9 mouse cellular contexts compared by ENCODE assay signal in the genomic region with DNA sequence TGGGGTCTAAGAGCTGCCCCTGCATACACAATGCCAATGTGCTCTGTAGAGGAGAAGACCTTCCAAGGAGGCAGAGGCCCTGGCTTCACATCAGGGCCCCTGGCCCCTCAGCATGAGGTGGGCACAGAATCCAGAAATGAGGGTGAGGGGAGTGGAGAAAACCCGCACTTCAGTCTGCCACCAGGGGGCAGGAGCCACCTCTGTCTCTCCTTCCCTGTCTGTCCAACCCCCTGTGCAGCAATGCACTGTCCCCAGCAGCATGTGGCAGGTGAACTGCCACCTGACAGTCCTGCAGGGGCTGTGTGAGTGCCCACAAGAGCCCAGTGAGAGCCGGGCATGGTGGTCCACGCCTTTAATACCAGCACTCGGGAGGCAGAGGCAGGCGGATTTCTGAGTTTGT. TPM values are rescaled to one million over a fixed set of nuclear protein-coding genes. Genes with fewer than 3 reads are reported as not detected.
DNase-seq lines count a peak whose midpoint lies in the region; ATAC-seq and TF ChIP-seq lines count a peak whose summit lies in the region.
"Had no signal": no experiment of that assay in that cellular context is flagged by ENCODE, and none has a peak within 500 bp of the region (broad histone marks: within the 10 kb centered on the region; RNA-seq: fewer than 3 reads in every experiment).

No protein-coding gene starts in this region.

- H3K4me1 ChIP-seq in hindbrain, embryonic 11.5 days (replicated peaks; ENCODE audit: control insufficient read depth, insufficient read depth, low read length) = no peaks in the 10 kb centered on the region
- H3K4me1 ChIP-seq in hindbrain, embryonic 13.5 days (replicated peaks) = no peaks in the 10 kb centered on the region
- 0 out of 2 replicates have a peak, but pooled peaks cover 2% of the 10 kb centered on the region for H3K4me1 ChIP-seq in testis, adult 2 months (ENCODE audit: control insufficient read depth, insufficient read depth, low read length)

- TF ChIP-seq CTCF in testis, adult 2 months (IDR thresholded peaks at IDR 0.05; ENCODE audit: control insufficient read depth, insufficient read depth, insufficient replicate concordance, low read depth, low read length) = peak; percentile 37; the same call in 1 of the 2 replicates

- 70% methylated on average over 5 of the region's 5 CpGs for WGBS in hindbrain, embryonic 11.5 days
- 68% methylated on average over 5 of the region's 5 CpGs for WGBS in hindbrain, embryonic 13.5 days

- no peak overlapping the region for H3K9ac ChIP-seq in hindbrain, embryonic 11.5 days (ENCODE audit: low read depth, low read length)
- H3K9ac ChIP-seq in hindbrain, embryonic 13.5 days = no peak overlapping the region

- H3K4me3 ChIP-seq in hindbrain, embryonic 11.5 days (ENCODE audit: low read depth, low read length) = no peak overlapping the region
- no peak overlapping the region for H3K4me3 ChIP-seq in hindbrain, embryonic 13.5 days
- H3K4me3 ChIP-seq in testis, adult 2 months (ENCODE audit: control insufficient read depth, low read depth, low read length) = no peak overlapping the region
- H3K4me3 ChIP-seq: erythroblast, embryonic 14.5 days had no signal

- H3K27ac ChIP-seq in hindbrain, embryonic 11.5 days (ENCODE audit: low read depth, low read length) = no peak overlapping the region
- no peak overlapping the region for H3K27ac ChIP-seq in hindbrain, embryonic 13.5 days
- no peak overlapping the region for H3K27ac ChIP-seq in testis, adult 2 months (ENCODE audit: control insufficient read depth, insufficient read depth, low read depth, low read length)

- no peak for TF ChIP-seq POLR2A in testis, adult 2 months (IDR thresholded peaks at IDR 0.05; ENCODE audit: control insufficient read depth, low read depth, low read length)

- no peaks in the 10 kb centered on the region for H3K9me3 ChIP-seq in hindbrain, embryonic 11.5 days (ENCODE audit: control insufficient read depth, low read length)
- no peaks in the 10 kb centered on the region for H3K9me3 ChIP-seq in hindbrain, embryonic 13.5 days

- no peak for ATAC-seq in hindbrain, embryonic 11.5 days (ENCODE audit: low FRiP score)
- ATAC-seq in hindbrain, embryonic 13.5 days (ENCODE audit: low FRiP score) = no peak

- no peaks in the 10 kb centered on the region for H3K27me3 ChIP-seq in hindbrain, embryonic 11.5 days (ENCODE audit: control insufficient read depth, insufficient read depth, low read length)
- no peaks in the 10 kb centered on the region for H3K27me3 ChIP-seq in hindbrain, embryonic 13.5 days
- no peaks in the 10 kb centered on the region for H3K27me3 ChIP-seq in testis, adult 2 months (ENCODE audit: control insufficient read depth, insufficient read depth, low read length)

- peak; percentile 52 for DNase-seq in hindbrain, embryonic 11.5 days (ENCODE audit: low spot score)
- no peak for DNase-seq in testis, postnatal 14 days (ENCODE audit: low spot score)
- DNase-seq in lung, postnatal 36 days = peak; percentile 36
- no peak for DNase-seq in adrenal gland, postnatal 4 days (ENCODE audit: low spot score in 2 of 2)
- no peak for DNase-seq in frontal cortex, adult 2 months (ENCODE audit: extremely low spot score in 1 of 2, low spot score in 1 of 2)
- DNase-seq in cerebellum, adult 11 months = no peak

- no peaks in the 10 kb centered on the region for H3K36me3 ChIP-seq in hindbrain, embryonic 11.5 days (ENCODE audit: control insufficient read depth, insufficient read depth, low read length)
- peaks cover 34% of the 10 kb centered on the region for H3K36me3 ChIP-seq in hindbrain, embryonic 13.5 days
- no peaks in the 10 kb centered on the region for H3K36me3 ChIP-seq in testis, adult 2 months (ENCODE audit: control insufficient read depth, insufficient read depth, low read length)

- no peak overlapping the region for H3K4me2 ChIP-seq in hindbrain, embryonic 11.5 days (replicated peaks; ENCODE audit: low read depth, low read length)
- H3K4me2 ChIP-seq in hindbrain, embryonic 13.5 days = no peak overlapping the region

RNA-seq across cellular contexts. Expression of gene Cstb, which starts 14.1 kb away (rescaled TPM):
- polyA plus RNA-seq in hindbrain, embryonic 11.5 days (2014; fragmentation: Nextera tagmentation; extraction: Ambion mirVana) = 115 and 117 TPM in 2 replicates
- 93.9 and 105 TPM in 2 replicates for polyA plus RNA-seq in hindbrain, embryonic 13.5 days (2015; fragmentation: Nextera tagmentation; extraction: Ambion mirVana)
- 17.6 and 20.3 TPM in 2 replicates for polyA plus RNA-seq in testis, adult 2 months (2012; rRNA removed)
- 100 to 1,000 TPM; 171 to 196 TPM for total RNA-seq in adrenal gland, postnatal 4 days (2021)
- 69.5 and 75.2 TPM in 2 replicates for polyA plus RNA-seq in frontal cortex, adult 2 months (2012; rRNA removed)

RNA-seq across cellular contexts. Expression of gene Pdxk, which starts 25.2 kb away (rescaled TPM):
- polyA plus RNA-seq in hindbrain, embryonic 11.5 days (2014; fragmentation: Nextera tagmentation; extraction: Ambion mirVana) = 6.8 TPM in 2 replicates
- 19.2 and 20.1 TPM in 2 replicates for polyA plus RNA-seq in hindbrain, embryonic 13.5 days (2015; fragmentation: Nextera tagmentation; extraction: Ambion mirVana)
- 3.9 and 4.1 TPM in 2 replicates for polyA plus RNA-seq in testis, adult 2 months (2012; rRNA removed)
- total RNA-seq in adrenal gland, postnatal 4 days (2021) = 10 to 100 TPM; 20.4 to 20.8 TPM
- polyA plus RNA-seq in frontal cortex, adult 2 months (2012; rRNA removed) = 80.2 and 80.9 TPM in 2 replicates

RNA-seq across cellular contexts. Expression of gene Rrp1, which starts 26.7 kb away (rescaled TPM):
- 225 and 242 TPM in 2 replicates for polyA plus RNA-seq in hindbrain, embryonic 11.5 days (2014; fragmentation: Nextera tagmentation; extraction: Ambion mirVana)
- 385 and 394 TPM in 2 replicates for polyA plus RNA-seq in hindbrain, embryonic 13.5 days (2015; fragmentation: Nextera tagmentation; extraction: Ambion mirVana)
- 349 and 360 TPM in 2 replicates for polyA plus RNA-seq in testis, adult 2 months (2012; rRNA removed)
- total RNA-seq in adrenal gland, postnatal 4 days (2021) = 100 to 1,000 TPM; 282 to 296 TPM
- polyA plus RNA-seq in frontal cortex, adult 2 months (2012; rRNA removed) = 699 and 728 TPM in 2 replicates

Comparison
In these comparisons a context has a peak if more than half of its experiments do, and no peak if none do; other contexts are left out.
1. DNase-seq: peak in hindbrain, embryonic 11.5 days (single experiment) and lung, postnatal 36 days (single experiment); none in testis, postnatal 14 days (single experiment), adrenal gland, postnatal 4 days (0 of 2), frontal cortex, adult 2 months (0 of 2) and cerebellum, adult 11 months (single experiment).